Mouse (Mus musculus) gastrocnemius, adult 2 months (tissue): Measurements from ENCODE around the gene Nmnat3. TPM values are rescaled to one million over a fixed set of nuclear protein-coding genes. Genes with fewer than 3 reads are reported as not detected.

ENCODE experiments used
- DNase-seq: peaks from one replicate; pipeline ENCODE4 v3.0.0; 2022
- H3K27ac ChIP-seq: fragments of 200-600 bp; 2 replicates; pipeline ENCODE4 v1.8.1; 2022; ENCODE audit warnings: mild to moderate bottlenecking
- H3K4me3 ChIP-seq: fragments of 200-600 bp; 2 replicates; pipeline ENCODE4 v1.8.1; 2022; ENCODE audit warnings: mild to moderate bottlenecking, moderate library complexity
- CTCF ChIP-seq: fragments of 200-600 bp; IDR thresholded peaks from 2 replicates; pipeline ENCODE4 v1.8.1; 2022; ENCODE audit warnings: antibody characterized with exemption, mild to moderate bottlenecking, moderate library complexity
- intact Hi-C: fragments of 180-260 bp; cut with DNase I; formaldehyde crosslinking; loops from one replicate; pipeline ENCODE4 v1.15.1; 2025
- total RNA-seq, 2 experiments: library from RNA; stranded (reverse); gene quantifications; 2 replicates each; pipeline ENCODE4 v1.2.3; 2021

Gene Nmnat3
- total RNA-seq, 2 experiments from 2014 or later = 12.0 to 12.5 TPM

DNA sequence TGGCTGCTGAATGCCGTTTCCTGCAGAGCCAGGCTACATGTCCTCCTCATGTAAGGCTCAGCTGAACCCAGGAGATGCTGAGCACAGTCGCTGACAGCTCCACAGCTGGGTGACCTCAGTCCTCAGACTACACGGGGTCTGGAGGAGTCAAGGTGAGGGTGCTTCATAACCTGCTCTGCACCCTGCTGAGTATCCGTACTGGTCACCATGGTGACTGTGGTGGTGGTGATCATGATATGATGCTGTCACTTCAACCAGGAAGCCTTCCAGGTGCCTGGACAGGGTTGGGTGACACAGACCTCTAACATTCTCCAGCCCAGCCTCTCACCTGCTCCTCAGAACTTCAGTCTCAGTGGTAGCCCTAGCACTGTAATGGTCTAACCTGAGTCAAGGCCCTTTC, 150.6 kb downstream of the Nmnat3 start:
- H3K4me3 ChIP-seq = no peak overlapping the region
- H3K27ac ChIP-seq = no peak overlapping the region
- no peak for DNase-seq
- intact Hi-C loops = no loop called here
- TF ChIP-seq CTCF = no peak

GRCm38 (mm10) chr9:98439091-98439490, 151.9 kb downstream of the Nmnat3 start:
- DNase-seq = no peak
- no peak for TF ChIP-seq CTCF

GRCm38 (mm10) chr9:98442638-98443037, 155.4 kb downstream of the Nmnat3 start:
- peak; percentile 65 for TF ChIP-seq CTCF
- intact Hi-C loops = loop anchor here (1.0 kb wide), 1 partner anchor 96 kb away; no protein-coding TSS in a partner anchor
- no peak for DNase-seq
- no peak overlapping the region for H3K27ac ChIP-seq
- no peak overlapping the region for H3K4me3 ChIP-seq

More at GRCm38 (mm10) chr9:98439091-98439490, 151.9 kb downstream of the Nmnat3 start:
- Histone ChIP-seq H3K4me3 (no peak overlapping the region), H3K27ac (no peak overlapping the region)
- intact Hi-C loops = no loop called here

DNA sequence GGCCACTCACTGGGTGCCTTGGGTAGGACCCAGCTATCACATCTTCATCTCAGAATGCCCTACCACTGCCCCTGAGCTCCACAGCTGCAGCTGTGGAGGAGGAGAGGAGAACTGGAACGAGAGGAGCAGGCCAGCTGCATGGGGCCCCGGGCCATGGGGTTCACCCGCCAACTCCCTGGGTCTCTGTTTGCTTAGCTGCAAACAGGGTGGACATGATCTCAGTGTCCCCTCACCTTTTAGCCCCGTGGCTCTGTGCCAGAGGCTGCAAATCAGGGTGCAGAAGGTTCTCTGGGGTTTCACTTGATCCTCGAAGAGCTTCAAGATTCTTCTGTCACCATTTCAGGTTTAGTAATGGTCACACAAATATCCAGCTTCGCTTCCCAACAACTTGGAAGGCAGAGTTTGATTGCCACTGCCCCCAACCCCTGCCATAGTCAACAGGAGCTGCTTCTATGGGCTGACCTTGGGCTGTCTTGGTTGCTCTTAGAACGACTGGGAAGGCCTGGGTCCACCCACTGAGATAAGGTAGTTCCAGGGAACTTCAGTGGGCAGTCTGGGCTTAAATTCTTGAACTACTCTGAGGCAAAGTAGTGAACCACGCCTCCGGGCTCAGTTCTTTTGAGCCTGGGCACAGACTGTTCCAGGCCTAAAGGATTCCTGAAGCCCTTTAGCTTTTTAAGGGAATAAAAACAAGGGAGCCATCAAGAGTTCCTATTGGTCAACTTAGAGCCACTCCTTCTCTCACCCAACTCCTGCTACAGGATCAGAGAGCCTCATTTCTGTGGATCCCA, 158.3 kb downstream of the Nmnat3 start:
- no peak overlapping the region for H3K27ac ChIP-seq
- DNase-seq = no peak
- no peak overlapping the region for H3K4me3 ChIP-seq
- no peak for TF ChIP-seq CTCF
- intact Hi-C loops = no loop called here

DNA sequence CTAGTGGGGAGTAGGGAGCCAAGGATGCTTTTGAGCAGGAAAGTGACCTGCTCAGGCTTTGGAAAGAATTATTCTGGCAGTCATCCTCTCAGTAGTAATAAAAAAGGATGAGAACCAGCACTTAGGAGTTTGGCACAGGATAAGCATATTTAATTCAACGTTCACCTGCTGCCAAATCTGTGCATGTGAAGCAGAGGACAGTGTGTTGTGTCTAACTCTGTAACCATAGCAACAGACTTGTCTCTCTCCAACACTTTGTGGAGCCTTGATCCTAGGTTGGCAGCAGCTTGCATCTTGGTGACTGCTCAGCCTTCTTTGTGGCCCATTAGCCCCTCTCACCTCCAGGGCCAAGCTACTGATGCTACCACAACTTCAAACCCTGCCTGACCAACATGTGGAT, 163.7 kb downstream of the Nmnat3 start:
- Histone ChIP-seq H3K27ac (no peak overlapping the region), H3K4me3 (no peak overlapping the region)
- intact Hi-C loops = no loop called here
- DNase-seq = no peak
- no peak for TF ChIP-seq CTCF

GRCm38 (mm10) chr9:98466709-98467108, 179.5 kb downstream of the Nmnat3 start:
- DNase-seq = no peak
- no peak overlapping the region for H3K27ac ChIP-seq
- no peak overlapping the region for H3K4me3 ChIP-seq
- intact Hi-C loops = no loop called here
- TF ChIP-seq CTCF = no peak

Other genes starting within 250 kb of the Nmnat3 start
- gene Rbp1, start 135.5 kb downstream of the Nmnat3 start, total RNA-seq = 1 to 10 TPM; 1.3 to 2.7 TPM
- not detected for gene Rbp2, start 198.7 kb downstream of the Nmnat3 start, total RNA-seq